Mouse (Mus musculus): ENCODE results near the gene Zfp467. TPM values are rescaled to one million over a fixed set of nuclear protein-coding genes. Genes with fewer than 3 reads are reported as not detected.

Zfp467 gene
- polyA plus RNA-seq (2015; fragmentation: Nextera tagmentation; extraction: Ambion mirVana): 23.0 and 24.7 TPM in 2 replicates

DNA sequence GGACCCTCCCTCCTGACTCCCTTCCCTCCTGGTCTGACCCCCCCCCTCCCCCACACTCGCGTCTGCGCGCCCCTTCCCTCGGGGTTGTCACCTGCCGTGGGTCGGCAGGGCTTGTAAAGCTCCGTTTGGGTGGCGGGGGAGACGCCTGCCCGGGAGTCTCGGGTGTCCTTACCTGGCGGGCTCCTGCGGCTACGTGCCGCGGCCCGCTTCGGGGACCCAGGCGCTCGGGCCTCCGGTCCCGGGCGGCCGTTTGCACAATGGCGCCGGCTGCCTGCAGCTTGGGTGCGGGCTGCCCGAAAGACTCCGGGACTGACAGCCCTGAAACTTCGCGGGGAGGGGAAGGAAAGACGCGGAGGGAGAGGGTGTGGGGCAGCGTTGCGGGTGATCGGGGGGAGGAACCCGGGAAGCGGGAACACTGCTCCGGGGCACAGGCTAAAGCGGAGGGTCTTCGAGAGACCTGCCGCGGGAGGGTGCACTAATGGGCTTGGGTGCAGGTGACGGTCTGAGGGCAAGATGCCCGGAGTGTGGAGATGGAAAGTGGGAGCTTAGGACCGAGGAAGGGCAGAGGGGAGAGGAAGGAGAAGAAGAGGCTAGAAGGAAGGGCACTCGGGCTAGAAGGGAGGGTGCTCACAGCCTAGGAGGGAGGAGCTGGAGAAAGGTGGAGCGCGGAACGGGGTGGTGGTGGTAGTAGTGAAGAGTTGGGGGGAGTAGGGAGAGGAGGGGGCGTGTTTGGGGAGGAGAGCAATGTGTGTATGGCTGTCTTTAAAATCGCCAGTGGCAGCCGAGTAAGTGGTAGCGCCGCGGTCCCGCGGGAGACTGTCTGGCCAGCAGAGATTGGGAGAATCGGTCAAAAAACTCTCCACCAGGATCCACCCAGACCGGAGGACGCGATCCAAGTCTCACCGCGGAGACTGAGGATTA lies at the start of gene Zfp467:
TSS of gene Zfp467 (minus strand) at position 645 of the 921 bp plus-strand sequence.
- under 1% methylated on average over 63 of the region's 65 CpGs for WGBS
- peak within 1 kb of the TSS; percentile 82 for H3K4me2 ChIP-seq (replicated peaks)
- peaks cover 22% of the 10 kb centered on the region for H3K36me3 ChIP-seq
- ATAC-seq (ENCODE audit: low FRiP score, low read depth): peak; percentile 53
- H3K4me3 ChIP-seq: peak within 1 kb of the TSS; percentile 88
- peaks cover 5% of the 10 kb centered on the region; the same call in 1 of the 2 replicates for H3K27me3 ChIP-seq
- H3K4me1 ChIP-seq: peaks cover 33% of the 10 kb centered on the region
- no peaks in the 10 kb centered on the region for H3K9me3 ChIP-seq
- H3K9ac ChIP-seq: peak within 1 kb of the TSS; percentile 91
- H3K27ac ChIP-seq: peak within 1 kb of the TSS; percentile 95

DNA sequence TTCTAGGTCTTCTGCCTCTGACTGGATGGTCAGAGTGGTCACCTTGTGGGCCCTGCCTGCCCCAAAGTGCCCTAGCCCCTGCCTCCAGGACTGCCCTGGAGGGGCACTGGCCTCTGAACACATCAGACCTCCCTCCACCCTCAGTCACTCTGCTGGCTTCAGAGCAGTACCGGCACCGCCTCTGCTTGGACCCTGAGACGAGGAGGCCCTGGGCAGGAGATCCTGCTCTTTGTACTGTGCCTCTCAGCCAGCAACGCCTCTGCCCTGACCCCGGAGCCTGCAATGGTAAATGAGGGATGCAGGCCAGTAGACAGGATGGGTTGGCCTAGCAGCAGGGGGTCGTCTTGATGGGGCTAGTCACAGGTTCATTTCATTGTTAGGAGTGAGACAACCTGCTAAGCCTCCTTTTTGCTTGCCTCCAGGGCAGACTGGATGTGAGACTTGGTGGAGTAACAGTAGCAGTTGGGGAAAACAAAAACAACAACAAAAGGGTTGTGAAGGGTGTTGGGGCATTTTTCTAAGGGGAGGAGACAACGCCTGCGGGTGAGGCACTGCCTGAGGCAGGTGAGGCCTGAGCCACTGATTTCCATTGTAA lies 47.6 kb upstream of the Zfp467 start:
- H3K9me3 ChIP-seq: no peaks in the 10 kb centered on the region
- peaks cover 6% of the 10 kb centered on the region for H3K4me1 ChIP-seq
- no peak for ATAC-seq (ENCODE audit: low FRiP score, low read depth)
- H3K27me3 ChIP-seq: no peaks in the 10 kb centered on the region
- H3K27ac ChIP-seq: no peak overlapping the region
- 22% methylated on average over 8 of the region's 8 CpGs for WGBS
- H3K4me2 ChIP-seq (replicated peaks): no peak overlapping the region
- H3K4me3 ChIP-seq: no peak overlapping the region
- no peaks in the 10 kb centered on the region for H3K36me3 ChIP-seq
- H3K9ac ChIP-seq: no peak overlapping the region

DNA sequence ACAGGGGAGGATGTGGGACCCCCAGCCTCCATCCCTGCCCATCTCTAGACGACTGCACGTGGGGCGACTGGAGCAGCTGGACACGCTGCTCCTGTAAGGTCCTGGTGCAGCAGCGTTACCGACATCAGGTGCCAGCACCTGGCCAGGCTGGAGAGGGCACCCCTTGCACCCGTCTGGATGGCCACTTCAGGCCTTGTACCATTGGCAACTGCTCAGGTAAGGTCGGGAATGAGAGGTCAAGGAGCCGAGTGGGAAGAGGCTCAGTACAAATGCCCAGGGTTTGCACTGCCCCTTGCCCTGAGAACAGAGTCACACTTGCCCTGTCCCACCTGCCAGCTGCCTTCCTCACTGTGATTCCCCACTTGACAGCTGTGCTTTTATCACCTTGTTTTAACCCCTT lies 45.7 kb upstream of the Zfp467 start:
- 62% methylated on average over 9 of the region's 9 CpGs for WGBS
- Histone ChIP-seq H3K4me3 (no peak overlapping the region), H3K36me3 (no peaks in the 10 kb centered on the region), H3K4me2 (replicated peaks) (no peak overlapping the region), H3K4me1 (peaks cover 18% of the 10 kb centered on the region), H3K27me3 (no peaks in the 10 kb centered on the region), H3K27ac (no peak overlapping the region), H3K9me3 (no peaks in the 10 kb centered on the region), H3K9ac (no peak overlapping the region)
- ATAC-seq (ENCODE audit: low FRiP score, low read depth): no peak

DNA sequence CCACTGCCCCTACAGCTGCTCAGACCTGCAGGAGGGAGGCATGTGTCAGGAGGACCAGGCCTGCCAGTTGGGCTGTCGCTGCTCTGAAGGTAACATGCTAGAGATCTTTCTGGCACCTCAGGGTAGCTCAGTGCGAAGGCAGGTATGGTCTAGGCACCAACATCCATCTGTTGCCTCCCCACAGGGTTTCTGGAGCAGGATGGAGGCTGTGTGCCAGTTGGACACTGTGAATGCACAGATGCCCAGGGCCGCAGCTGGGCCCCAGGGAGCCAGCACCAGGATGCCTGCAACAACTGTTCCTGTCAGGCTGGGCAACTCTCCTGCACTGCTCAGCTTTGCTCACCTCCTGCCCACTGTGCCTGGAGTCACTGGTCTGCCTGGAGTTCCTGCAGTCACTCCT lies 44.1 kb upstream of the Zfp467 start:
- H3K36me3 ChIP-seq: no peaks in the 10 kb centered on the region
- H3K4me2 ChIP-seq (replicated peaks): no peak overlapping the region
- WGBS: 90% methylated on average over 3 of the region's 3 CpGs
- H3K4me1 ChIP-seq: peaks cover 18% of the 10 kb centered on the region
- H3K27me3 ChIP-seq: no peaks in the 10 kb centered on the region
- no peak overlapping the region for H3K27ac ChIP-seq
- no peak for ATAC-seq (ENCODE audit: low FRiP score, low read depth)
- no peak overlapping the region for H3K9ac ChIP-seq
- H3K4me3 ChIP-seq: no peak overlapping the region
- no peaks in the 10 kb centered on the region for H3K9me3 ChIP-seq

DNA sequence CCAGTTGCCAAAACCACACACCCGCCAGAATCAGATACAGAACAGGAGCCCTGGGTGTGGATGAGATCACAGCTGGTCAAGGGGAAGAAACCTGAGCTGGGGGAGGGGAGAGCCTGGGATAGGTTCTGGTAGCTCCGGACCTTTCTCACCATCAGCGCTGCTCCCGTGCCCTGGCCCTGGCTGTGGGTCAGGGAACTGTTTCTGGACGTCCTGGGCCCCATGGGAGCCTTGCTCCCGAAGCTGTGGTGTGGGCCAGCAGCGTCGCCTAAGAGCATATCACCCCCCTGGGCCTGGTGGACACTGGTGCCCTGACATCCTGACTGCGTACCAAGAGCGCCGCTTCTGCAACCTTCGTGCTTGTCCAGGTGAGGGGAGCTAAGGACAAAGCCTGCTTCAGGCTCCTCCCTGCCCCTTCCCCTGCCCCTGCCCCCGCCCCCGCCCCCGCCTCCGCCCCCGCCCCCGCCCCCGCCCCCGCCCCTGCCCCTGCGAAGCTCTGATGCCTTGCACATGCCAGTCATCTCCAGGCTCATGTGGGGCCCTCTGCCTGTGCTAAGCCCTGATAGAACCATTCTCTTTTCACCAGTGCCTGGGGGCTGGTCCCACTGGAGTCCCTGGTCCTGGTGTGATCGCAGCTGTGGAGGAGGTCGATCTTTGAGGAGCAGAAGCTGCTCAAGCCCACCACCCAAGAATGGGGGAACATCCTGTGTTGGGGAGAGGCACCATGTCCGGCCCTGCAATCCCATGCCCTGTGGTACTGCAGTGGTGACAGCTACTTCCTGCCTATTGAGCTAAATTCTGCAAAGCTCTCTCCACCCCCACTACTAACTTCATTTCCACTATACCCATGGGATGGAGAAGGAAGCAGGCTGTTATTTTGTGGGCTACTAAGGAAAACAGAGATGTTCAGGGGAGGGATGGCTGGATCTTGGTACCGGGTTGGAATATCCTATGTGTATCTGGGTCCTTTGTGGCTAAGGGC lies 42.4 kb upstream of the Zfp467 start:
- H3K9me3 ChIP-seq: no peaks in the 10 kb centered on the region
- peak; percentile 68 for ATAC-seq (ENCODE audit: low FRiP score, low read depth)
- H3K9ac ChIP-seq: peak overlapping the region; percentile 70
- H3K27ac ChIP-seq: peak overlapping the region; percentile 58; the same call in 1 of the 2 replicates
- H3K4me3 ChIP-seq: peak overlapping the region; percentile 44
- H3K4me1 ChIP-seq: peaks cover 18% of the 10 kb centered on the region
- H3K36me3 ChIP-seq: no peaks in the 10 kb centered on the region
- H3K27me3 ChIP-seq: no peaks in the 10 kb centered on the region
- H3K4me2 ChIP-seq (replicated peaks): peak overlapping the region; percentile 74
- 7% methylated on average over 24 of the region's 25 CpGs for WGBS

DNA sequence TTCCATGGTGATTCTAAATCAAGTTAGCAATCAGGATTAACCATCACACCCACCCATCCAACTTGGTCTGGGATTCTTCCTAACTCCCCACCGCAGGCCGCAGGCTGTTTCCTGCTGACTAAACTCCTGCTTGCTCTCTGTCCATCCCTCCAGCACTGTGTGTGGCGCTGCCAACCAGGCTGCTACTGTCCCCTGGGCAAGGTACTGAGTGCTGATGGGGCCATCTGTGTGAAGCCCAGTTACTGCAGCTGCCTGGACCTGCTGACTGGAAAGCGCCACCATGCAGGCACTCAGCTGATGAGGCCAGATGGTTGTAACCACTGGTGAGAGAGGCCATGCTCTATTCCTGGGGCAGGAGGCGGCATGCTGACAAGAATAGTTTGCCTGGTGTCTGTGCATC lies 36.9 kb upstream of the Zfp467 start:
- no peak overlapping the region for H3K4me2 ChIP-seq (replicated peaks)
- 62% methylated on average over 5 of the region's 5 CpGs for WGBS

DNA sequence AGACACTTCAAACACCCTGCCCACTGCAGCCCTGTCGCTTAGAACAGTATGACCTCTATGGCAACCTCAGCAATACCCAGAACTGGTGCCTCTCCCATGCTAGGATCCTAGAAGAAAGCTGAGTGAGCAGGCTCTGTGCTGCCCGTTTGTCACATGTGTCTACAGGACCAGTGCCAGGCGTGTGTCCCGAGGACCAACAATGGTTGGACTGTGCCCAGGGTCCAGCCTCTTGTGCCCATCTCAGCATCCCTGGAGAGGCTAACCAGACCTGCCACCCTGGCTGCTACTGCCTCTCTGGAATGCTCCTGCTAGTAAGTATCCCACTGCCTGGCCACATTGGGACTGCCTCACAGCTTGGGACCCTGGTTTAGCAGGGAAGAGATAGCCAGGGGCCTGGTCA lies 32.8 kb upstream of the Zfp467 start:
- 87% methylated on average over 4 of the region's 4 CpGs for WGBS

More for the DNA sequence above, 36.9 kb upstream of the Zfp467 start:
- peaks cover 21% of the 10 kb centered on the region for H3K4me1 ChIP-seq
- peak overlapping the region; percentile 10; the same call in 1 of the 2 replicates for H3K27ac ChIP-seq
- H3K27me3 ChIP-seq: no peaks in the 10 kb centered on the region
- ATAC-seq (ENCODE audit: low FRiP score, low read depth): no peak
- H3K4me3 ChIP-seq: no peak overlapping the region
- H3K9me3 ChIP-seq: no peaks in the 10 kb centered on the region
- 0 out of 2 replicates have a peak overlapping the region, but pooled peaks have one; percentile 8 for H3K9ac ChIP-seq
- H3K36me3 ChIP-seq: no peaks in the 10 kb centered on the region

DNA sequence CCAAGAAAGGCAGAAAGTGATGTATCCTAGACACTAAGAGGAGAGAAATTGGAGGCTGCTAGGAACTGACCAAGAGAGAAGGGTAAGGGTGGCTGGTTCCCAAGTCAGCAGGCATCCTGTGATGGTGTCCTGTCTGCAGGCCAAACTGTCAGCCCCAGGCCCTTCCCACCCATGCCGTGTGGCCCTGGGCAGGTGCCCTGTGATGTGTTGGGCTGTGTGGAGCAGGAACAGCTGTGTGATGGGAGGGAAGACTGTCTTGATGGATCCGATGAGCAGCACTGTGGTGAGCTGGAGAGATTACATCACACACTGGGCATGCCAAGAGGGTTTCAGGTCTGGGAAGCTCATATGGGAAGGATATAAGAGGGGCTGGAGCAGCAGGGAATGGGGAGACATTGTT lies 25.1 kb upstream of the Zfp467 start:
- 83% methylated on average over 2 of the region's 2 CpGs for WGBS
- Histone ChIP-seq H3K27ac (no peak overlapping the region), H3K4me2 (replicated peaks) (no peak overlapping the region), H3K4me3 (no peak overlapping the region), H3K9ac (no peak overlapping the region), H3K36me3 (no peaks in the 10 kb centered on the region), H3K27me3 (no peaks in the 10 kb centered on the region), H3K4me1 (no peaks in the 10 kb centered on the region), H3K9me3 (no peaks in the 10 kb centered on the region)
- ATAC-seq (ENCODE audit: low FRiP score, low read depth): no peak

More for the DNA sequence above, 32.8 kb upstream of the Zfp467 start:
- H3K9ac ChIP-seq: no peak overlapping the region
- H3K27me3 ChIP-seq: no peaks in the 10 kb centered on the region
- H3K4me1 ChIP-seq: peaks cover 14% of the 10 kb centered on the region
- H3K9me3 ChIP-seq: no peaks in the 10 kb centered on the region
- ATAC-seq (ENCODE audit: low FRiP score, low read depth): no peak
- H3K4me3 ChIP-seq: no peak overlapping the region
- no peak overlapping the region for H3K27ac ChIP-seq
- H3K4me2 ChIP-seq (replicated peaks): no peak overlapping the region
- no peaks in the 10 kb centered on the region for H3K36me3 ChIP-seq

DNA sequence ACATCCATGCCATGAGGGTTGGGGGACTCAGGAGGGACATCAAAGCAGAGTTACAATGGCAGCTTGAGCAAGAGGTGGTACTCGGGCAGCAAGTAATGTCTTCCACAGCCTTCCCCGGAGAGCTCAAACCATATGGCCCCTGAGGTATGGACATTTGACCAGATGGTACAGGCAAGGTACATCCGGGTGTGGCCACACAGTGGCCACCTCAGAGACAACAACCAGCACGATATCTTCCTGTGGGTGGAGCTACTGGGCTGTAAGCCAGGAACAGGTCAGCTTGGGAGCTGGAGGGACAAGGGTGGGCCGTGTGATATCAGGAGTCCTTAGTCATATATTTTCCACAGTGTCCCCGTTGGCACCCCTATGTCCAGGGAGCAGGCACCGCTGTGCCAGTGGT lies 21.9 kb upstream of the Zfp467 start:
- ATAC-seq (ENCODE audit: low FRiP score, low read depth): no peak
- Histone ChIP-seq H3K4me3 (no peak overlapping the region), H3K36me3 (no peaks in the 10 kb centered on the region), H3K9me3 (no peaks in the 10 kb centered on the region), H3K9ac (no peak overlapping the region), H3K27ac (no peak overlapping the region), H3K27me3 (no peaks in the 10 kb centered on the region), H3K4me1 (0 out of 2 replicates have a peak, but pooled peaks cover 3% of the 10 kb centered on the region), H3K4me2 (replicated peaks) (no peak overlapping the region)
- 74% methylated on average over 7 of the region's 7 CpGs for WGBS

DNA sequence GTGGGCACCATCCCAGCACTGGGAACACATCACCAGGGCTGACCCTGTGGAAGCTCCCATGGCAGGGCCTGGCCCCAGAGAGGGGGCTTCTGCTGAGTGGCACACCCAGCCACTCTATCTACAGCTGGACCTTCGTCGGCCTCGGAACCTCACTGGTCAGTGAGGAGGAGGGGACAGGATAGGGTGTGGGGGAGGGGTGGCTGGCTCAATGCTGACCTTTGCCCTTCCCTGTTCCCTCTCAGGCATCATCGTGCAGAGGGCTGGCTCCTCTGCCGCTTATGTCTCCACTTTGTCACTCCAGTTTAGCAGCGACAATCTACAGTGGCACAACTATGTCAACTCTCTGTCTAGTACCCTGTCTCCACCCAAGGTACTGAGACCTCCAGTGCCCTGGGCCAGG lies 21.1 kb upstream of the Zfp467 start:
- ATAC-seq (ENCODE audit: low FRiP score, low read depth): no peak
- H3K9ac ChIP-seq: no peak overlapping the region
- no peaks in the 10 kb centered on the region for H3K36me3 ChIP-seq
- H3K27me3 ChIP-seq: no peaks in the 10 kb centered on the region
- 24% methylated on average over 6 of the region's 6 CpGs for WGBS
- H3K9me3 ChIP-seq: no peaks in the 10 kb centered on the region
- H3K4me2 ChIP-seq (replicated peaks): no peak overlapping the region
- 0 out of 2 replicates have a peak, but pooled peaks cover 3% of the 10 kb centered on the region for H3K4me1 ChIP-seq
- no peak overlapping the region for H3K4me3 ChIP-seq
- no peak overlapping the region for H3K27ac ChIP-seq

DNA sequence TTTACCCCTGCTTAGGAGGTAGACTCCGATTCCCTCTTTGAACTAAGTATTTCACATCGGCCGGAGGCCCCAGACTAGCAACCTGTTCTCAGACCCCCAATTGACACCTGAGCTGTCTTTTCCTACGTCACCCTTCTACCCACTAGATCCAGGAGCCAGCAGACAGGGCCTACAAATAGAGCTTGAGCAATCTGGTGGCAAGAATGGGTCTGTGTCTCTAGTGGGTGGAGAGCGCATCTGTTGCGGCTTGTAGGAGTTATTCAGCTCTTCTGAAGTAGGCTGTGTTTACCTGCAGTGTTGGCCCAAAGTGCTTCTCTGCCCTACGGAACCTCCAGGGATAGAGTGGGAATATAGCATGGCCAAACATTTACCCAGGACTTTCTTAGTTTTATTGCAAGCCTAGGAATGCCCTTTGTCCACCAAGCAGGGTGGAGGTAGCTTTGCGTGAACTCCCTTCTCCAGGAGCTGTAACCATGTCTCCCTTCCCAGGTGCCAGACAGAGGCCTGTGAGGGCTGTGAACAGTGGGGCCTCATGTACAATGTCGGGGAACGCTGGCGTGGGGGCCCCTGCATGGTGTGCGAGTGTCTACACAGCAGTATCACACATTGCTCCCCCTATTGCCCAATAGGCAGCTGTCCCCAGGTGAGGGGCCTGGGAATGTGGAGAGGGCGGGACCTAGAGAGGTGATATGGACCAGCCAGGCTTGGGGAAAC lies 19.5 kb upstream of the Zfp467 start:
- WGBS: 91% methylated on average over 13 of the region's 13 CpGs
- 0 out of 2 replicates have a peak, but pooled peaks cover 3% of the 10 kb centered on the region for H3K4me1 ChIP-seq
- H3K9ac ChIP-seq: no peak overlapping the region
- no peak overlapping the region for H3K27ac ChIP-seq
- ATAC-seq (ENCODE audit: low FRiP score, low read depth): no peak
- H3K4me2 ChIP-seq (replicated peaks): no peak overlapping the region
- no peaks in the 10 kb centered on the region for H3K36me3 ChIP-seq
- H3K4me3 ChIP-seq: no peak overlapping the region
- H3K27me3 ChIP-seq: no peaks in the 10 kb centered on the region
- no peaks in the 10 kb centered on the region for H3K9me3 ChIP-seq
